Mouse (Mus musculus) limb, embryonic 12.5 days (tissue): Measurements from ENCODE around the gene 5730522E02Rik. TPM values are rescaled to one million over a fixed set of nuclear protein-coding genes. Genes with fewer than 3 reads are reported as not detected.

ENCODE experiments used
- ATAC-seq: fragments of 200-750 bp; cut with Nextera tagmentation; 2 replicates; pipeline ENCODE4 v1.8.0; 2017; ENCODE audit warnings: low read depth, moderate TSS enrichment; ENCODE audit not compliant: insufficient number of reproducible peaks, insufficient read depth, low FRiP score, low TSS enrichment
- H3K27ac ChIP-seq: fragments of 300-500 bp; sonication (generic); 2 replicates; pipeline ENCODE4 v1.5.1; 2016; ENCODE audit warnings: mild to moderate bottlenecking, moderate library complexity
- H3K27me3 ChIP-seq: fragments of 300-500 bp; sonication (generic); 2 replicates; pipeline ENCODE4 v1.6.1; 2016; ENCODE audit warnings: mild to moderate bottlenecking, moderate library complexity
- H3K36me3 ChIP-seq: fragments of 300-500 bp; sonication (generic); 2 replicates; pipeline ENCODE4 v1.6.1; 2016; ENCODE audit warnings: mild to moderate bottlenecking, moderate library complexity
- H3K4me1 ChIP-seq: fragments of 300-500 bp; sonication (generic); replicated peaks from 2 replicates; pipeline ENCODE4 v1.6.1; 2016
- H3K4me2 ChIP-seq: fragments of 300-500 bp; sonication (generic); 2 replicates; pipeline ENCODE4 v1.6.1; 2016; ENCODE audit warnings: mild to moderate bottlenecking, moderate library complexity
- H3K4me3 ChIP-seq: fragments of 300-500 bp; sonication (generic); replicated peaks from 2 replicates; pipeline ENCODE4 v1.5.1; 2016; ENCODE audit warnings: mild to moderate bottlenecking
- H3K9ac ChIP-seq: fragments of 300-500 bp; sonication (generic); replicated peaks from 2 replicates; pipeline ENCODE4 v1.6.1; 2016; ENCODE audit warnings: mild to moderate bottlenecking, moderate library complexity
- H3K9me3 ChIP-seq: fragments of 300-500 bp; sonication (generic); 2 replicates; pipeline ENCODE4 v1.6.1; 2016; ENCODE audit warnings: mild to moderate bottlenecking, moderate library complexity
- WGBS: fragments of 180-500 bp; shearing (Covaris S2); methylation state at CpG from one replicate; pipeline ENCODE4 v1.1.7; 2016; 5-methylcytosine and 5-hydroxymethylcytosine counted together
- polyA plus RNA-seq: library from polyadenylated mRNA; unstranded; fragments of >200 nt; fragmentation: Nextera tagmentation; extraction: Ambion mirVana; gene quantifications from 2 replicates; pipeline ENCODE4 v1.2.1, GENCODE M21; 2016

The 5730522E02Rik gene
- polyA plus RNA-seq, 1 experiment from 2014 or later: 9.8 TPM

DNA sequence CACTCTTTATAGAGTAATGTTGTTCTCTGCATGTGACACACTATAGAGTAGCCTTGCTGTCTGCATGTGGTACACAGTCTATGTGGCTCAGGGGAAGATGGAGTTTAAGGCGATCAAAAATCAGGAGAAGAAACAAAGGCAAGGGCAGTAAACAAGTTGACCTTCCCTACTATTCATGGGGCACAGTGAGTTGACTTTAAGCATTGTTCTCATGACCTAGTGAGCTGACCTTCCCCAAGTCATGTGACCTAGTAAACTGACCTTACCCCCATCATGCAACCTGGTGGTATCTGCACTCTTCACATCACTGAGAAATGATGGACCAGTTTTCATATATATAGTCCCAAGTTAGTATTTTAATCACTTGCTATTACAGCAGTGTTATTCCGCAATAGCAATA lies 40.0 kb downstream of the 5730522E02Rik start:
- Histone ChIP-seq H3K9ac (no peak overlapping the region), H3K27ac (no peak overlapping the region), H3K36me3 (no peaks in the 10 kb centered on the region), H3K27me3 (no peaks in the 10 kb centered on the region), H3K4me3 (no peak overlapping the region), H3K9me3 (no peaks in the 10 kb centered on the region), H3K4me2 (no peak overlapping the region), H3K4me1 (no peaks in the 10 kb centered on the region)
- 95% methylated on average over 2 of the region's 2 CpGs for WGBS
- ATAC-seq: no peak

DNA sequence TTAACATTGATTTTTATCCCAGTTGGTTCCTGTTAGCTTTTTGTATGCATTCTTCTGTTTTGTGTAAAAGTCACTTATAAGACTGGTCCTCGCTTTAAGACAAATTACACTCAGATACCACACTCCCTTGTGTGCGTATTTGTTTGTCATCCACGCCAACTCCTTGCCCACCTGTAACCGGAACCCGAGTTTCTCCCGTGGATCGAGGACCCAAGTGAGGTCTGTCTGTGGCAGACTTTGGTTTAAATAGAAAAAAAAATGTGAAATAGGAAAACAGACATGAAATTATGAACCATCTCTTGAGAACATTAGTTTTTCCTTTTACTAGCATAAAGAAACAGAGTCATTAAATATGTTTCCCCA lies 43.0 kb downstream of the 5730522E02Rik start:
- Histone ChIP-seq H3K4me3 (no peak overlapping the region), H3K27me3 (no peaks in the 10 kb centered on the region), H3K9me3 (no peaks in the 10 kb centered on the region), H3K4me2 (no peak overlapping the region), H3K9ac (no peak overlapping the region), H3K4me1 (no peaks in the 10 kb centered on the region), H3K36me3 (no peaks in the 10 kb centered on the region), H3K27ac (no peak overlapping the region)
- no peak for ATAC-seq
- WGBS: 95% methylated on average over 7 of the region's 7 CpGs

DNA sequence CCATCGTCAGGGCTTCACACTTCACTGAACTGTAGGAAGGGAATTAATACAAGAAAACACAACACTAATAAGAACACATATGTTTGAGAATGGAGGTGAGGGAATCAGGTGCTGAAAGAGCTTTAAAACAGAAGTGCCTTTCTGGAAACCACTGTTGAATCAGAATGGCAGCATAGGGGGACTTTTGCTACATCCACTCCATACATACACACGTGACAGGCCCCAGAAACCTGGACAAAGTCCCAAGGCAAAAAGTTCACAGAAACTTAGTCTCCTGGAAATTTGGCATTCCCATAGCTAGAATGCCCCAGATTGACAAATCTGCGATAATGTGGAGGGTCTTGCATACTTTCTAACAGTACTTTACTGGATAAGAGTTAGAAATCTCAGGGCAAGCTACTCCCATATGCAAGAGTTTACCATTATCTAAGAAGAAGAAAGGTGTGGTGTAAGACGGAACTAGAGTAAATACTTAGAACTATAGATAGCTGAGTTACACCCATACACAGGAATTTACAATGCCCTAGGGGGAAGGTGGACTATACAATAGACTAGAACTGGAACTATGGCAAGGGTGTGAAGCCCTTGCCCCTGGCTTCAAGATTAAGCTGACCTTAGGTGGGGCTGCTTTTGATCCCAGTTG lies 43.5 kb downstream of the 5730522E02Rik start:
- Histone ChIP-seq H3K4me3 (no peak overlapping the region), H3K27ac (no peak overlapping the region), H3K27me3 (no peaks in the 10 kb centered on the region), H3K4me2 (no peak overlapping the region), H3K9me3 (no peaks in the 10 kb centered on the region), H3K4me1 (no peaks in the 10 kb centered on the region), H3K9ac (no peak overlapping the region), H3K36me3 (no peaks in the 10 kb centered on the region)
- no peak for ATAC-seq
- WGBS: 84% methylated on average over 4 of the region's 4 CpGs

DNA sequence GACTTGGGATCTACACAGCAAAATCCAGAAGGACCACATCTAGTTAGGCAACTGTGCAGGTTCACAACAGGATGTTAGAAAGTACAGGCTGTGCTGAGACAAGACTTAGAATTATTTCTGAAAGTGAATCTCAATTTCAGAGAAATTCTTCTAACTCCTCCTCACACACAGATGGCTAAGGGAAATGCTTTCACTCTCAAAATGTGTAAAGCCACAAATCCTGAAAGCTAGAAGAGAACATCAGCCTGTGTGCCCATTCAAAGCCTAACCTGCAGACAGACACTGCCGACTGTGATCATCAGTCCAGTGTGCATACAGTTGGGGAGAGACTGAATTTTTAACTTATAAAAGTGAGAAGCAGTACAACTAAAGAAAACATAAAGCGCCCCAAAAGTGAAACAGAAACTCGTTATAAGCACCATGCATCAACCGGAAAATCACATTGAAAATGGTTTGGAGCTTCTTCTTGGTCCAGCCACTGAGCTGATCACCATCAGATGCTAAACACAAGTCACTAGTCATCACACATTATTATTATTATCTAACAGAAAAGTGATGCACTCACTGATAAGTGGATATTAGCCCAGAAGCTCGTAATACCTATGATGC lies 45.8 kb downstream of the 5730522E02Rik start:
- ATAC-seq: no peak
- Histone ChIP-seq H3K9ac (no peak overlapping the region), H3K9me3 (no peaks in the 10 kb centered on the region), H3K4me3 (no peak overlapping the region), H3K36me3 (no peaks in the 10 kb centered on the region), H3K27me3 (no peaks in the 10 kb centered on the region), H3K4me1 (no peaks in the 10 kb centered on the region), H3K4me2 (no peak overlapping the region), H3K27ac (no peak overlapping the region)
- WGBS: 91% methylated on average over 5 of the region's 5 CpGs

DNA sequence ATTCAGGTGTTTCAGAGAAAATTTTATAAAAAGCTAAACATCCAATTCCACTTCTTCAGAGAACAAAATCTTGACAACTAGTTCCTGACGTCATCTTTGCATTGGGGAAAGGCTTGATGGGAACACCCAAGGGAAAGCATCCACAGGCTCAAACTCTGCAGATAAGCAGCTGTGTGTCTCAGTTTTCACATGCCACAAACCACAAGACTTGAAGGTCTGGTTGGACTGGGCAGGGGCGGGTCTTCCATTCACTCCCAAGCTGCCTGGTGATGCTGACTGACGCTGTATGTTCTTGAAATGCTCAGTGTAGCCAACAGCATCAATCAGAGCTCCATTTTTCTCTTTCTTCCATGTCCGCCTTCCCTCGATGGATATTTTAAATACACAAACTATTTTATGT lies 49.2 kb downstream of the 5730522E02Rik start:
- H3K9ac ChIP-seq: no peak overlapping the region
- H3K4me3 ChIP-seq: no peak overlapping the region
- WGBS: 80% methylated on average over 5 of the region's 5 CpGs
- no peaks in the 10 kb centered on the region for H3K27me3 ChIP-seq
- no peaks in the 10 kb centered on the region for H3K9me3 ChIP-seq
- no peaks in the 10 kb centered on the region for H3K4me1 ChIP-seq
- no peak overlapping the region for H3K27ac ChIP-seq
- H3K36me3 ChIP-seq: no peaks in the 10 kb centered on the region
- ATAC-seq: no peak
- H3K4me2 ChIP-seq: no peak overlapping the region

DNA sequence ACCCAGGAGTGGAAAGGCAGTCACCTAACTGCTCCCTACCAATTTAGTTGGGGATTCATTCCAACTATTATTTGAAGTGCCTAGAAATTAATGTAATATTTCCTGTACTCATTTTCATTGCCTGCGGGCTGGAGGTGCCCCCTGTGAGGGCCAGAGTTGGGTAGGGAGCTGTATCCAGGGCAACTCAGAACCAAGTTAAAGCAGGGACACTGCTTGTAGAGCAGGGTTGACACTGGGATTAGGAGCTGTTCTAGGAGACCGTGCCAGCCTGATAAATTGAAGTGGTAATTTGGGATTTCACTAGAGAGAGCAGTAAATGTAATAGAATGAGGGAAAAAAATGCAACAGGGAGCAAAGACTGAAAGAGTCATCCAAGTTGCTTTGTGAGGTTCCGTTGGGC lies 51.5 kb downstream of the 5730522E02Rik start:
- no peaks in the 10 kb centered on the region for H3K4me1 ChIP-seq
- H3K36me3 ChIP-seq: no peaks in the 10 kb centered on the region
- no peak overlapping the region for H3K9ac ChIP-seq
- H3K27me3 ChIP-seq: no peaks in the 10 kb centered on the region
- 71% methylated on average over 3 of the region's 3 CpGs for WGBS
- no peak for ATAC-seq
- H3K27ac ChIP-seq: no peak overlapping the region
- no peaks in the 10 kb centered on the region for H3K9me3 ChIP-seq
- H3K4me3 ChIP-seq: no peak overlapping the region
- H3K4me2 ChIP-seq: no peak overlapping the region

DNA sequence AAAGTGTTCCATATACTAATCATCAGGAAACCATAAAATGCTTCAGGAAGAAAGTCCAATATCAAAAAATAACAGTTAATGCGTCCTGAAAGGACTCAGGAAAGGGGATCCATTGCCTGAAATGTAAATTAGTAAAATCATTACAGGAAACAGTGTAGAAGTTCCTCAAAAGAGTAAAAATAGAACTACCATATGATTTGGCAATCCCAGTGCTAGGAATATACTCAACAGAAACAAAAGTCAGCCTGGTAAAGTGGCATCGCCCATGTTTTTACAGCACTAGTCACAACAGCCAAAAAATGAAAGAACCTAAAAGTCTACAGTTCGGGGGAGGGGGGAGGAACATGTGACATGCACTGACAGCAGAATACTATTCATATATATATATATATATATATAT lies 70.5 kb downstream of the 5730522E02Rik start:
- 83% methylated on average over 3 of the region's 3 CpGs for WGBS
- H3K9ac ChIP-seq: no peak overlapping the region
- H3K36me3 ChIP-seq: no peaks in the 10 kb centered on the region

DNA sequence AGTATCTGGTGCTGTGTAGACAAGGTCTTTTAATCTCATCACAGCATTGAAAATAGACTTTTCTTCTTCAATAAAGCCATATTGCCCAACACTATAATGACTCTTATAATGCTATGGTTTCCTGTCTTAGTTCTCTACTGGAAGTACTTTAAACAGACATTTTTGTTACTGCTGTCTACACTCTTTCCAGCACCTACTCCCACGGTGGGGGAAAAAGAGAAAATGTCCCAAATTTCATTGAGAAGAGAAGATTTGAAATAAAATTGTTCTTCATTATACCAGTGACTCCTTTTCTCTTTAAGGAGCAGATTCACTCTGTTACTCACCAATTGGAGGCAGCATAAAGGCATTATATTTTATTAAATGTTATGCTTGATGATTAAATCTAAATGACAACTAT lies 72.5 kb downstream of the 5730522E02Rik start:
- no peak for ATAC-seq
- no peak overlapping the region for H3K27ac ChIP-seq

More for the DNA sequence above, 70.5 kb downstream of the 5730522E02Rik start:
- Histone ChIP-seq H3K4me1 (no peaks in the 10 kb centered on the region), H3K27me3 (no peaks in the 10 kb centered on the region), H3K4me2 (no peak overlapping the region), H3K9me3 (no peaks in the 10 kb centered on the region), H3K4me3 (no peak overlapping the region), H3K27ac (no peak overlapping the region)
- ATAC-seq: no peak

DNA sequence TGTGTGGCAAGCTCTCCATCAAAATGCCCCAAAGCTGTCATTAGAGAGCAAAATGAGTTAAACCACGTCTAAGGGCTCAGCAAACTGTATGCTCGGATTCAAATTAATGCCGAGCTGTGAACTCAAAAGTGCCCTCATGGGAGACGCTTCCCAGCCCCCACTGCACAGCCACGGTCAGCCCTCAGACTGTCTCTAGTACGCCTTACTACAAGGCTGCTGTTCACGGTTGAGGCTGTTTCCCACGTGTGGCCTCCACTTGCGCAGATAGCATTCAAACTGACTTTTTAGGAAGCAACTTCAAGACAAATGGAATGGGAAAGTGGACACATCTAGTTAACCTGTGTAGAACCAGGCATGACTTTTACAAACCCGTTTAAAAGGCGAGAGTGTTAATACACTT lies 79.7 kb downstream of the 5730522E02Rik start:
- Histone ChIP-seq H3K36me3 (no peaks in the 10 kb centered on the region), H3K9me3 (no peaks in the 10 kb centered on the region), H3K4me2 (peak overlapping the region; percentile 10; the same call in 1 of the 2 replicates), H3K4me1 (peaks cover 7% of the 10 kb centered on the region), H3K4me3 (no peak overlapping the region), H3K9ac (no peak overlapping the region), H3K27ac (no peak overlapping the region), H3K27me3 (no peaks in the 10 kb centered on the region)
- WGBS: 19% methylated on average over 11 of the region's 11 CpGs
- no peak for ATAC-seq

More for the DNA sequence above, 72.5 kb downstream of the 5730522E02Rik start:
- no peaks in the 10 kb centered on the region for H3K9me3 ChIP-seq
- no peak overlapping the region for H3K4me3 ChIP-seq
- no peaks in the 10 kb centered on the region for H3K36me3 ChIP-seq
- H3K9ac ChIP-seq: no peak overlapping the region
- H3K27me3 ChIP-seq: no peaks in the 10 kb centered on the region
- no peaks in the 10 kb centered on the region for H3K4me1 ChIP-seq
- H3K4me2 ChIP-seq: no peak overlapping the region
- WGBS: 85% methylated on average over 1 of the region's 1 CpGs

DNA sequence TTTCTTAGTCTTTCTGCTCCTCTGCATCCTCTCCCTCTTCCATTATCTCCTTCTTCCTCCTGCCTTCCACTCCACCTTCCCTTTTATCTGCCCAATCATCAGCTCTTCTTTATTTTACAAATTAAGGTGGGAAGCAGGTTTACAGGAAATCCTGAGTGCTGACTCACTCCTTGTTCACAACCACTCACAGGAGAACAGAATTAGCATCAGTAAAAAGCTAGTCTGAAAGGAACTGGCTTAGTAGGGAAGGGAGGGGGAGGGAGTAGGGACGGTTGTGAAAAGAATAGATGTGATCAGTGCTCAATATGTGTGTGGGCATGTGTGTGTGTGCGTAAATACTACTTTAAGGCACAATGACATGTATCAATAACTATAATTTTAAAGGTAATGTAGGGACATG lies 81.5 kb downstream of the 5730522E02Rik start:
- H3K4me2 ChIP-seq: no peak overlapping the region
- 69% methylated on average over 2 of the region's 2 CpGs for WGBS

DNA sequence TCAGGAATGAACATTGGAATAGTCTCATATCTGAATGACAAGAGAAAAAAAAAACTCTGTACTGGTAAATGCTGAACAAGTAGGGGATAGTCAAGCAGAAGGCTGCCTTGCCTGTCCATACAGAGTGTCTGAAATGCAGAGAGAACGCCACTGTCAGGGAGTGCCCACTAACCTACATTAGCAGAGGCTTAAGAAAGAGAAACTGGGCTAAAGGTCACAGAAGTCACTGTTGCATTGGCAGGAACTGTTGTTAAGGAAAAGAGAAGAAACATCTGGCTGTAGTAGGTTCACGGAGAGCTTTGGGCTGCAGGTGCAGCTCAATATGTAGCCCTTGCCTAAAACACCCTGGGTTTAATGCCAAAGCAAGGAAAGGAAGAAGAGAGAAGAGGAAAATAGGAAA lies 82.2 kb downstream of the 5730522E02Rik start:
- no peak for ATAC-seq
- Histone ChIP-seq H3K4me1 (peaks cover 7% of the 10 kb centered on the region), H3K27ac (no peak overlapping the region), H3K4me3 (no peak overlapping the region), H3K9ac (no peak overlapping the region), H3K9me3 (no peaks in the 10 kb centered on the region), H3K36me3 (no peaks in the 10 kb centered on the region), H3K27me3 (no peaks in the 10 kb centered on the region), H3K4me2 (no peak overlapping the region)
- WGBS: 62% methylated on average over 2 of the region's 2 CpGs

More for the DNA sequence above, 81.5 kb downstream of the 5730522E02Rik start:
- H3K4me3 ChIP-seq: no peak overlapping the region
- H3K27ac ChIP-seq: no peak overlapping the region
- no peak overlapping the region for H3K9ac ChIP-seq
- no peaks in the 10 kb centered on the region for H3K9me3 ChIP-seq
- H3K4me1 ChIP-seq: peaks cover 7% of the 10 kb centered on the region
- no peaks in the 10 kb centered on the region for H3K36me3 ChIP-seq
- no peak for ATAC-seq
- H3K27me3 ChIP-seq: no peaks in the 10 kb centered on the region

DNA sequence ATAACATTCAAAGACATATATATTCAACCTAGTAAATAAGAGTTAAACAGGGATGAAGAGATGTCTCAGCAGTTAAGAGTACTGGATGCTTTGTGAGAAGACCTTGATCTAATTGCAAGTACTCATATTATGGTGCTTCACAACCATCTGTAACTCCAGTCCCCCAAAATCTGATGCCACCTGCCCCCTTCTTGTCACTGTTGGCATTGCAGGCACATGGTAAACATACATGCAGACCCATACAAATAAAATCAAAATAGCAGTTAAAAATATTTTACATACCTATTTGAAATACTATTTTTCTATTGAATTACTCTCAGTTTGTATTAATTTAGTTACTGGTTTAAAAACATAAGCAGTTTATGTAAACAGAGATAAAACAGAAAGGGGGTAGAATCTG lies 84.6 kb downstream of the 5730522E02Rik start:
- ATAC-seq: no peak
- Histone ChIP-seq H3K4me1 (peaks cover 9% of the 10 kb centered on the region), H3K27me3 (no peaks in the 10 kb centered on the region), H3K9me3 (no peaks in the 10 kb centered on the region), H3K4me3 (no peak overlapping the region), H3K4me2 (no peak overlapping the region), H3K9ac (no peak overlapping the region), H3K36me3 (no peaks in the 10 kb centered on the region), H3K27ac (no peak overlapping the region)
